Mouse (Mus musculus): ENCODE data around the gene Cytip. TPM values are rescaled to one million over a fixed set of nuclear protein-coding genes. Genes with fewer than 3 reads are reported as not detected.

The Cytip gene
- 0.22 TPM in 1 of 2 replicates, not detected in the other for polyA plus RNA-seq (2015; fragmentation: Nextera tagmentation; extraction: Ambion mirVana)

DNA sequence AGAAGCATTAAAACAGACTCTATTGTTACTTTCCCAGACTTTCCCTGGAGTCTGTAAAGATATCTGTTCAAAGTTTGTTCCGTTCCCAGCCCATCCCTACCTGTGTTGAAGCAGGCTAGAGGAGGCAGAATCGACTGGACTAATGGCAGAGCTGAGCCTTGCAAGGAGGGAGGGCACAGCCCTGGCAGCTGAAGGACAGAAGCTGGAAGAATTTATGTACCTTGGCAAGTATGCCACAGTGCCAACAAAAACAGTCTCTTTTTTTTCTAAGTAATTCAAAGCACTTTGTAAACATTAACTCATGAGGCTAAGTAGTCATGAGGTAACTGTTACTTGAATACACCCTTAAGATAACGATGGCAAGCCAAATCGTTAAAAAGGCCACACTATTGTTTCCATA lies at the start of gene Cytip:
TSS of gene Cytip (minus strand) at position 187 of the 400 bp plus-strand sequence.

Other genes with a start within 250 kb of the Cytip start
- gene Galnt5, start 197.6 kb downstream of the Cytip start, polyA plus RNA-seq (2015; fragmentation: Nextera tagmentation; extraction: Ambion mirVana), result 0.13 TPM in 1 of 2 replicates, not detected in the other
- gene Ermn, start 142.7 kb downstream of the Cytip start, polyA plus RNA-seq (2015; fragmentation: Nextera tagmentation; extraction: Ambion mirVana), result 0.80 and 1.0 TPM in 2 replicates
- 0.68 and 0.76 TPM in 2 replicates for gene Acvr1c, start 162.4 kb upstream of the Cytip start, polyA plus RNA-seq (2015; fragmentation: Nextera tagmentation; extraction: Ambion mirVana)

Data from neural tube, postnatal 0 days (tissue).